Mouse (Mus musculus) fat pad, adult 2 months (tissue): ENCODE results near the gene Thbs3.

ENCODE experiments used
- DNase-seq: peaks from one replicate; pipeline ENCODE4 v3.0.0-alpha.2; 2011; ENCODE audit warnings: low read depth, low spot score; ENCODE audit errors: extremely low read depth

Gene Thbs3

DNA sequence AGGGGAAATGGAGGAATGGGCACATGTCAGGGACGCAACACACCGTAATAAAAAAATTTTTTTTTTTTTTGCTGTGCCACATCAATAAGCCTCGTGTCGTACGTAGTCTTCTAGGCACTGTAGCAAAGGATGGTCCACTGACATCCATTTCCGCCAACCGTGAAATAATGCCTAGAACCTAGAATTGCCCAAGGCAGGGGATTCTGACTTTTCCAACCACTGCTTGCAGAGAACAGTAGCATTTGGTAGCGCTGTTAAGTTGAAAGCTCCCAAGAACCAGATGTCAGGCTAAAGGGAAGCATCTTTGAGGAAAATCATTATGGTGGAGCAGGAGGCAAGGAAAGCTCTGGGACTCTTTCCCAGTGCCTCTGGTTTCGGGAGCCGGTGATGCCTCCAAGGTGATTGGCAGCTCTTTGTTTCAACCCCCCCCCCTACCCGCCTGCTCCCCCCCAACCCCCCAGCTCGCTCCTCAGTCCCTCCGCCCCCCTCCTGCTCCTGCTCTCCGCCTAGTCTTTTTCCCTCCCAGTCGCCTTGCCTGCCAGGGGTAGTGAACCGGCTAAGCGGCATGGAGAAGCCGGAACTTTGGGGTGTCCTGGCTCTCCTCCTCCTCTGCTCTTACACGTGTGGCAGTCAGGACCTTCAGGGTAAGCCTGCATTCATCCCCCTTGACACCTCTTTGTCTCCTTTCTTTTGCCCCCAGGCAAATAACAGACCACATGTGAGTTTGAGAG is at the start of gene Thbs3:
Gene Thbs3, plus strand, starts transcription at position 500 of the 731 bp plus-strand sequence.
- DNase-seq, result no peak

DNA sequence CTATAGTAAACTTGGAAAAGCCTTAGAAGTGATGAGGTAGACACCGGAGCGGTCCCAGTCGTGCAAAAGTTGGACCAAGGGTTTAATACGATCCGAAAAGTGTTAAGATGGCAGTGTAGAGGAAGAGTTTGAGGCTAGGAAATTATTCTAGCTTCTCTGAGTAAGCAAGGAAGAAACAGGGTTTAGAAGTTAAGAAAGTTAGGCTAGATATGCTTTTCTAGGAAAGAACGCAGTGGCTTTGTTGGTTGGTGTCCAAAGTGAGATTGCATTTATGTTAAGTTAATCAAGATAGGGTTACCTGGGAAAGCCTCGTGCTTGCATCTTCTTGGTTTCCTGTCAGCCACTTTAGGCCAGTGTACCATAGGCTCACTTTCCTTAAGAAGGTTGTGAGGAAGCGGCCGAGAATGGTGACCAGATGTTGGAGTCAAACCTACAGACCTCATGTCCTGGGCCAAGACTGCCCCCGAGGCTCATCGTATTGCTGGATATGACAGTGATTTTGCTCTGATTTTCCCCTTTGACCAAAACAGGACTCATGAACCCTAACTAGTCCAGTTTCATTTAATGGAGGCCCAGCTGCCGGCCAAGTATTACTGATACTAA is 49.6 kb upstream of the Thbs3 start:
- no peak for DNase-seq

GRCm38 (mm10) chr3:89166945-89167344 is 48.0 kb upstream of the Thbs3 start:
- no peak for DNase-seq

DNA sequence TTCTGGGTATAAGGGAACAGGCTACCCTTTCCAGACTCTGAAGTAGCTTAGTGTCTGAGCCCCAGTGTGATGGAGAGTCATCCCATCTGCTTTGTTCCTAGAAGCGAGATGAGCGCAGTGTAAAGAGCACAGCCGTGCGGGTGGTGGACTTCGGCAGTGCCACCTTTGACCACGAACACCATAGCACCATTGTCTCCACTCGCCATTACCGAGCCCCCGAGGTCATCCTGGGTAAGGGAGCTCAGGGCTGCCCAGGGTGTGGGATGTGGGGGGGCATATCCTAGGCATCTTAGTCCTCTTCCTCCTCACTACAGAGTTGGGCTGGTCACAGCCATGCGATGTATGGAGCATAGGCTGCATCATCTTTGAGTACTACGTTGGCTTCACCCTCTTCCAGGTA is 40.1 kb upstream of the Thbs3 start:
- DNase-seq, result no peak

- DNase-seq, result no peak
Observed at GRCm38 (mm10) chr3:89175544-89175943, 39.4 kb upstream of the Thbs3 start.

DNA sequence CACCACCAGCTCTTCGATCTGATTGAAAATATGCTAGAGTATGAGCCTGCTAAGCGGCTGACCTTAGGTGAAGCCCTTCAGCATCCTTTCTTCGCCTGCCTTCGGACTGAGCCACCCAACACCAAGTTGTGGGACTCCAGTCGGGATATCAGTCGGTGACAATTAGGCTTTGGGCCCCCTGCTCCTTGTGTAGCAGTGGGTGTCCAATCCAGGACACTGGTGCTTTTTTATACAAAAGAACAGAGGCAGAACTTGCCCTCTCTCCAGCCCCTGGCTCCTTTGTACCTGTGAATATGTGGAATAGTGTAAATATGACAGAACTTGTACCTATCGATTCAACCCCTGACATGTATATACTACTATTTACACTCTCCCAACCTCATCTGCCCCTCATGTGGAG is 38.6 kb upstream of the Thbs3 start:
- no peak for DNase-seq

- peak; percentile 75 for DNase-seq
Observed at GRCm38 (mm10) chr3:89177242-89178106, 37.5 kb upstream of the Thbs3 start, which contains the start of gene Scamp3. Gene Scamp3, plus strand, starts transcription at chr3:89177473.

- no peak for DNase-seq
Observed at GRCm38 (mm10) chr3:89178107-89178385, 36.9 kb upstream of the Thbs3 start.

- no peak for DNase-seq
Observed at GRCm38 (mm10) chr3:89179056-89179455, 35.9 kb upstream of the Thbs3 start.

GRCm38 (mm10) chr3:89181749-89182500 is 33.1 kb upstream of the Thbs3 start:
- no peak for DNase-seq

GRCm38 (mm10) chr3:89182531-89183057 is 32.4 kb upstream of the Thbs3 start:
- DNase-seq, result no peak

DNA sequence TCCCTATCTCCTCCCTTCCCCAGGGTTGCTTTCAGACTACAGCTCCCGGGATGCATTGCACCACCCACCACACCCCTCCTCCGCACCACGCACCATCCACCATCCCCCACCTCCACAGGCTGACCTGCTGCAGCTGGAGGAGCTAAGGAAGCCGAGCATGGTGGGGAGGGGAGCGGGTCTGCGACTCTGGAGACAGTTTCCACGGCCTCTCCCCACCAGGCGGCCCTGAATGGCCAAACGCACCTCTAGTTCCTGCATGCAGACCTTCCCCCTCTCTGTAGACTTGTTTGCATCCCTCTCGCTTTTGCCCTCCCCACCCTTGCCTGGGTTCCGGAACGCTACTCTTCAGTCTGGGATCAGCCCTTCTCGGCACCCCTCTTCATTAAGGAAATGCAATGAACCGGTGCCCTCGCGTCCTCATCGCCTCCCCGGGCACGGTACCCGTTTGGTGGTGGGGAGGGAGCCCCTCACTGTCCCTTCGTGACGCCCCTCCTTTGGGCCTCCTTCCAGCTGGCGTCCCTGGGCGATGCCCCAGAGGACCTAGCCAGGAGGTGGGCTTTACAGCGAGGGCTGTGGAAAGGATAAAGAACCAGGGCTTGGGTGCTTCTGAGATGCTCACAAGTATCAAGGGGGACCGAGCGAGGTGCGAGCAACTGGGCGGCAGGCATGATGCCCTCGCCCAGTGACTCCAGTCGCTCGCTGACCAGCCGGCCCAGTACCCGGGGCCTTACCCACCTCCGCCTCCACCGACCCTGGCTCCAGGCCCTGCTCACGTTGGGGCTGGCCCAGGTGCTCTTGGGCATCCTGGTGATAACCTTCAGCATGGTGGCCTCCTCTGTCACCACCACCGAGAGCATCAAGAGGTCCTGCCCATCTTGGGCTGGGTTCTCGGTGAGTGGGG is 31.7 kb upstream of the Thbs3 start, which contains the start of gene Fam189b:
Gene Fam189b, plus strand, starts transcription at position 86 of the 901 bp plus-strand sequence.
- DNase-seq, result no peak

GRCm38 (mm10) chr3:89183959-89184315 is 31.0 kb upstream of the Thbs3 start:
- no peak for DNase-seq

- DNase-seq, result no peak
Observed at GRCm38 (mm10) chr3:89187197-89187596, 27.8 kb upstream of the Thbs3 start.

DNA sequence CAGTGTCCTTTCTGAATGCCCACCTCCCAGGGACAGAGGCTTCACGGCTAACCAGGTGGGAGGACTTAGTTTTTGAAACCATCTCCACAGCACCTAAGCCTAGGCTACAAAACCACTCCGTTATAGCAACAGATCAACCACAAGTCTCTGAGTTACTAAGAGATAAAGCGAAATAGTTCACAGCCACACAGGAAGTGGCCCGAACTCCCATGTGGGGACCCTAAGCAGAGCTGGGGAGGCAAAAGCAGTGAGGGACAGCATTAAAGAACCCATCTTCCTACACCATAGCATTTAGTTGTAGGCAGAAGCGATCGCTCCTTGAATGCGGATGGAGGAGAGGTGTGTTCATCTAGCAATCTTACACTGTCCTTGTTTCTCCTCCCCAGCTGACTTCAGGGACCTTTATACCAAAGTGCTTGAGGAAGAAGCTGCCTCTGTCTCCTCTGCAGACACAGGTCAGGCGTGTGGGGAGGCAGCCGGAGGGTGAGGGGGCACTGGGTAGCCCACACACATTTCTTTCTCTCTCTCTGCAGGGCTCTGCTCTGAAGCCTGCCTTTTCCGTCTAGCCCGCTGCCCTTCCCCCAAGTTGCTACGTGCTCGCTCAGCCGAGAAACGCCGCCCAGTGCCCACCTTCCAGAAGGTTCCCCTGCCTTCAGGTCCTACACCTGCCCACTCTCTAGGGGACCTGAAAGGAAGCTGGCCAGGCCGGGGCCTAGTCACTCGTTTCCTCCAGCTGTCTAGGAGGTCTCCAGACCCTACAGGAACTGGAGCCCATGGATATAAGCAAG is 27.1 kb upstream of the Thbs3 start:
- no peak for DNase-seq

DNA sequence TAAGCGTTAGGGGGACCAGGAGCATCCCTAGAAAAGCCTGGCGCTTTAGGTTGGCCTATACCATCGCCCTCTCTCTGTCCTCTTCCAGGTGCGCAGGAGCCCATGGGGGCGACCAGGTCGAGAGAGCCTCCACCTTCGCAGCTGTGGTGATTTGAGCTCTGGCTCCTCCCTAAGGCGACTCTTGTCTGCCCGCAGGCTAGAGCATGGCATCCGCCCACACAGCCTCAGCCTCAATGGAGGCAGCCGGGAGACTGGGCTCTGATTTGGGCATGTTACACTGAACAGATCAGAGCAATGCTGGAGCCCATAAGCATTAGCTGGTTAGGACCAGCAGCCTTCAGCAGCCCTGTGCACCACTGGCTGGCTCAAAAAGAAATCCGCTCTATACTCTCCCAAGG is 26.5 kb upstream of the Thbs3 start:
- DNase-seq, result no peak

DNA sequence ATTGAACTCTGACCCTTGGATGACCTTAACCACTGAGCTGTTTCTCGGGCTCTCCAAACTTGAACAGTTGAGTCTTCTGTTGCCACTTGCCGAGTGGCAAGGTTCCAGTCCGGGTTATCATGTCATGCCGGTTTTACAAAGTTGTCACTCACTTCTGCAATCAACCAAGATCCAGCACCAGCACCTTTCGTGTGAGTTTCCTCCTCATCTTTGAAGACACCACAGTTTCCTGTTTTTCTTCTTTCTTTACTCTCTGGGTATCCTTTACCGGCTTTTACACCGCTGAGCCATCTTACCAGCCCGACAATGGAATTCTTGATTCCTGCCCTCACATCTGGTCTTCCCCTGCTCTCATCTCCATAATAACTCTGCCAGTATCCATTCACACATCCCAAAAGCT is 24.5 kb upstream of the Thbs3 start:
- no peak for DNase-seq

- no peak for DNase-seq
Observed at GRCm38 (mm10) chr3:89193351-89193750, 21.6 kb upstream of the Thbs3 start.

DNA sequence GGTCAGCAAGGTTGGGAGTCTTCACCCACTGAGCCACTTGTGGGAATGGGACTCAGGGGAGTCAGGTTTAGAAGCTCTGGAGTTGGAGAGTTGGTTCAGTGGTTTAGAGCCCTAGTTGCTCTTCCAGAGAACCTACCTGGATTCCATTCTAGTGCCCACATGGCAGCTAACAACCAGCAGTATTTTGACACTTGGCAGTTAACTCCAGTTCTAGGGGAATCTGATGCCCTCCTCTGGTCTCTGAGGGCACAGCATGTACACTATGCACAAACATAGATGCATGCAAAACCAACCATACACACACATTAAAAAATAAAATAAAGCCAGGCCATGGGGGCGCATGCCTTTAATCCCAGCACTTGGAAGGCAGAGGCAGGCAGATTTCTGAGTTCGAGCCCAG is 21.1 kb upstream of the Thbs3 start:
- DNase-seq, result no peak
